Mouse (Mus musculus) left cerebral cortex, postnatal 10 days (tissue): ENCODE measurements around the gene Chrne. TPM values are rescaled to one million over a fixed set of nuclear protein-coding genes. Genes with fewer than 3 reads are reported as not detected.

ENCODE experiments used
- DNase-seq, 2 experiments: peaks; one replicate each; pipeline ENCODE4 v3.0.0; 2021 to 2022; ENCODE audit warnings: low spot score in 2 of 2, mixed read lengths in 1 of 2; ENCODE audit errors: extremely low spot score in 1 of 2
- intact Hi-C: fragments of 180-260 bp; cut with DNase I; formaldehyde crosslinking; loops from one replicate; pipeline ENCODE4 v1.15.1; 2025
- total RNA-seq, 2 experiments: library from RNA; stranded (reverse); gene quantifications; 2 replicates each; pipeline ENCODE4 v1.2.3; 2021

Chrne gene
- total RNA-seq, 2 experiments from 2014 or later: 0.75 TPM; not detected in 1

- intact Hi-C loops: loop anchor here (5.0 kb wide), 1 partner anchor 36 kb away; the partner anchor contains the start of gene Mink1
- no peak for DNase-seq
Observed at GRCm38 (mm10) chr11:70598451-70598953, 20.5 kb downstream of the Chrne start.

DNA sequence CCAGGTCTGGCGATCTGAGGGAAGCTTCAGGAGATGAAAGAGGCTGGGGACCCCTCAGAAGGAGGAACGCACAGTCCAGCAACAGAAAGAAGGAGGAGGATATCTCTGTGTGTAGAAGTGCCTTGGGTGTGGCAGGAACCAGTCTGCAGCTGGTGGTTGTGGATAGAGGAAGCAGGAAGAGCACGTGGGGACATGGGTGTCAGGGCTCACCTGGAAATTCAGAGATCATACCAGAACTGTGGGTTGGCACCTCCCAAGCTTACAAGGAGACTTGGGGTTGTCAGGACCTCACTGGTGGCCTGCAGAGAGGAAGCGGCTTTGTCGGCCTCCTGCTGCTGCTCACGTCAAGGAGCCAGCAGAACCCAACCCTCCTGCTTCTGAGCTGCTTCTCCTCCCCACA lies 21.7 kb downstream of the Chrne start:
- intact Hi-C loops: loop anchor here (5.0 kb wide), 1 partner anchor 35 kb away; the partner anchor contains the start of gene Mink1

DNA sequence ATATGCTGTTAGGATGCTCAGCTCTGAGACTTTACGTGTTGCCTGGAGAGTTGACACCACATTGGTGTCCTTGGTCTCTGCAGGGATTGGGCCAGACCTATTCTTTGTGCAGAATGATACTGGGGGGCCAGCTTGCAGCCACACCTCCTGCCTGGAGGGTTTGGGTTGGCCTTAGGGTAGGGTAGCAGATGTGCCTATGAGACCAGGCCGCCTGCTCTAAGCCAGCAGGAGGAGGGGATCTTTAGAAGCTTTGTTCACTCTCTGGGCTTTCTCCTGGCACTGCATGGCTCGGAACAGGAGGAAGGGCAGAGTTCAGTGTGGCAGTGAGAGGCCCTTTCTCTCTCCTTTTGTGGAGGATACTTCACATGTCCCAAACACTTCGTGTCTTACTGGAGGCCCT lies 22.9 kb downstream of the Chrne start:
- intact Hi-C loops: loop anchor here (5.0 kb wide), 1 partner anchor 34 kb away; the partner anchor contains the start of gene Mink1
- no peak for DNase-seq

More for the DNA sequence above, 21.7 kb downstream of the Chrne start:
- DNase-seq: no peak

GRCm38 (mm10) chr11:70595638-70596037 lies 23.4 kb downstream of the Chrne start:
- DNase-seq: no peak
- intact Hi-C loops: loop anchor here (5.0 kb wide), 1 partner anchor 33 kb away; the partner anchor contains the start of gene Mink1

DNA sequence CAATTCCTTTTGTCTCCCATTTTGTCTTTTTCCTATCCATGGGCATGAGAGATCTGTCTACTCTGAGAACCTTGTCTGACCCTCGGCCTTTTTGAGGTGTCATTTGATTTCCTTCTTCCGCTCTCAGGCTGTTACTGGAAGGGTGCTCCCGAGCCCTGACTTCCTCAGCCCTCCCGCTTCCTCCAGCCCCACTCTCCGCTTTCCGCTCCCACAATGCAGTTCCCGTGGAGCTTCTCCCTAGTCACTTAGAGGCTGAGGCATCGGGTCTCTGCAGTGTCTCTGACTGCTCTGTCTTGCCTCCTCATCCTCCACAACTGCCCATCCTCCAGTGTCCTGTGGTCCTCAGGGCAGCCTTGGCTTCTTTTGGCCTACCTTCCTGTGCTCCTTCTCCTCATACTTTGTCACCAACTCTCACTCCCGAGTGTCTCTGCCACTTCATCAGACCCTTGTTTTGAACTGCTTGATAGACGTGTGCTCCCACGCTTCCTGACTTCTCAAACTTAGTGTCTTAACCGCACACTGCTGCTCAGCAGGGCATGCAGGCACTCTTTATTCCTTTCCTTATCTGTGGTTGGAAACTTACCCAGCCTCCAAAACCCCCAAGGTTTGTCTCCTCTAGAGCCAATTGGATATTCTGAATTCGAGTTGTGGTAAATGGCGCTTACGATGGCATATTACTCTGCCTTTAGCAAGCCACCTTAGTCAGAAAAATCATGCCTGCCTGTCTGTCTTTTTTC lies 24.6 kb downstream of the Chrne start:
- intact Hi-C loops: no loop called here
- DNase-seq: no peak

GRCm38 (mm10) chr11:70591733-70592132 lies 27.3 kb downstream of the Chrne start:
- DNase-seq: no peak
- intact Hi-C loops: no loop called here

DNA sequence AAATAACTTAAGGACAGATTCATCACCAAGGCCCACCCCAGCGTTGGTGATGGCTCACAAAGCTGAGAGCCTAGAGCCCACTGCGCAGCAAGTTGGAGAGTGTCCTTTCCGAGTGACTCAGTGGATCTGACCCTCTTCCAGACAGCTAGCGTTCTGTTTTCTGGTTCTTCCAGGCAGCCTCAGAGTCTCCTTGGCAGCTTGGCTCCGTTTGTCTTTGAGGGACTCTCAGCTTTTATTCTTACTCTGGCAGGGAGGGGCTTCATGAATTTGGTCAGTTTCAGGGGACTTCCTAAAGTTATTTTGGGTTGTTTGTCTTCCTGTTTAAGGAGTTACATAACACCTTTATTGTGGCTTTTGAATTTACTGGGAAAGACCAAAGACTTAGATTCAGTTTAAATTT lies 32.1 kb downstream of the Chrne start:
- intact Hi-C loops: no loop called here
- no peak for DNase-seq

DNA sequence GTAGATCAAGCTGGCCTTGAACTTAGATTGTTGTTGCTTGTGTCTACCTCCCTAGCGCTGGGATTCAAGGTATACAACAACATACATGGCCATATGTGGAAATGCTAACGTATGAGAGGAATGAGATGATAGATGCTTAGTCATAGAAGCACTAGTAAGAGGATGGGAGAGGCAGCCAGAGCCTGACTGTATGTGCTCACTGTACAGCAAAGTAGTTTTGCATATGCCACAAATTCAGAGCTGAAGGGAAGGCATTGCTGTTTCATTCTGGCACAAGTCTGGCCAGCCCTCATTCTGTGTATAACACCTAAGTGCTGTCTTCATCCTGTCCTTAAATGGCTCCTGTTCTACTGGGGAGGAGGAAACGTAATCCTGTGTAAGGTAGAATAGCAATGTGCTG lies 32.8 kb downstream of the Chrne start:
- intact Hi-C loops: no loop called here

DNA sequence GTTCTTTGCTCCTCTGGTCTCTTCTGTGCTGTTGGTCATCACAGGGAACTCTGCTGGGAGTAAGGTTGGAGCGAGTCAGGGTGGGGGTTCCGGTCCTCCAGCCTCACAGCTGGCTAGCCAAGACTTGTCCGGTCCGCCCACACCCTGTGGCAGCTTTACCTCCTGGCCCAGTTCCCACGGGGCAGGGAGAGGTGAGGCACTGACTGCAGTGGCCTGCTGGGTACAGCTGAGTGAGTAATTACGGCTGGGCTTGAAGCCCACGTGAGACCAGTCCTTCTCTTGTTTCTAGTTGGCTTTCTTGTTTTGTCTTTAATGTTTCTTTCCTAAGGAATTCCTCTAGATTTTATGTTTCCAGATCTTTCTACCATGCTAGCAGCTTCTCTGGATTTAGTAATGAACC lies 33.6 kb downstream of the Chrne start:
- intact Hi-C loops: no loop called here
- DNase-seq: peak in 1 of 2 experiments; percentile 85

More for the DNA sequence above, 32.8 kb downstream of the Chrne start:
- no peak for DNase-seq

DNA sequence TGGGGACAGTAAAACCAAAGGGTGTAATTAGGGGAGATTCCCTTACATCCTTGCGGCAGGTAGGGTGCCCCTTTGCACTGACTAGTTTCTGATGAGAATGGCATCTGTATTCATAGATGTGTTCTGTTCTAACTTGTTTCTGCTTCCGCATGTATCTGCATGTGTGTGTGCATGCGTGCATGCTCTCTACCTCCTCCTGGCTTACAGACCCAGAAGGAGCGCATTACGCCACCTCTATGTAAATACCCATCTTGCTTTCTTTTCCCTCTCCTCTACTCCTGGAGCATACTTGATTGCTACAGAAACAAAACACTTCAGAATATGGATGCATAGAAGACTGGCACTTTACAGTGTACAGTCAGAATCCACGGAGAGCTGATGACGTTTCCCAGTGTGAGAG lies 35.2 kb downstream of the Chrne start:
- no peak for DNase-seq
- intact Hi-C loops: no loop called here

DNA sequence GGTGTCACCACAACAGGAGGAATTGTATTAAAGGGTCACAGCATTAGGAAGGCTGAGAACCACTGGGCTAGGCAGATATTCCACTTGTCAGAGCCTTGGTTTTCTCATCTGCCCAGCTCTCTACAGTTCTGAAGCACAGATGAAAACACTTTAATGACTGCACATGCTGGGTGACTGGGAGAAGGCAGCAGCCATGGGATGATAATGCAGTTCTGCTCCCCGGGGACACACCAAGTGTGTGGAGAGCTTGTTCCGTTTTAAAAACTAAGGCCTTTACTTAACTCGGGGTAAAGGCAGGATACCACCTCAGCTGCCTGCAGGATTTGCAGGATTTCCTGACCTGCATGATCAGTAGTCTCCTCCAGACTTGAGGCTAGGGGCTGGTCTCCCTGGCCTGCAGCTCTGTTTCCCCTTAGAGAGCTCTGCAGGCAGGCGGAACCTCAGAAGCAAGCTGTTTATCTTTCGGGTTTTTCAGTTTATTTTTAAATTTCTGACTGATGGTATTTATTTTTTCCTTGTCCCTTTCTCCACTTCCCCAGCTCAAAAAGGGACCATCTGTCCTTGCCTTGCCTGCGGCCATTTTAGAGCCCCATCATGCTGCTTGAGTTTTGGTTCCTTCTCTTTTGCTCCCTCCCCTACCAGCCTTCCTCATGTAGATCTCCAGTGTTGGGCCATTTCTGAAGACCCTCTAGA lies 35.8 kb downstream of the Chrne start:
- intact Hi-C loops: no loop called here
- no peak for DNase-seq

GRCm38 (mm10) chr11:70582196-70582595 lies 36.8 kb downstream of the Chrne start:
- no peak for DNase-seq
- intact Hi-C loops: no loop called here

GRCm38 (mm10) chr11:70580921-70581320 lies 38.1 kb downstream of the Chrne start:
- DNase-seq: no peak
- intact Hi-C loops: no loop called here

DNA sequence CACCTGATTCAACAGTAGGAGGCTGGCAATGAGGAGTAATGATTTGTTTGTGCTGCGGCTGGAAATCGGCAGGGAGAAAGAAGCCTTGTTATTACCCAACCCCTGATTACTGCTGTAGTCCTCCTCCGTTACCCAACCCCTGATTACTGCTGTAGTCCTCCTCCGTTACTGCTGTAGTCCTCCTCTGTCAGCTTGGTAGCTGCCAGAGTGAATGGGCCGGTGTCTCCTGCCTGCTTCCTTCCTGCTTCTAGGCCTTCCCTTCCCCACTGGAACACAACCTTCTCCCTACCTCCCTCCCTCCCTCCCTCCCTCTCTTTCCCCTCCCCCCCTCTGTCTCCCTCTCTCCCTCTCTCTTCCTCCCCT lies 38.7 kb downstream of the Chrne start:
- intact Hi-C loops: no loop called here
- no peak for DNase-seq

DNA sequence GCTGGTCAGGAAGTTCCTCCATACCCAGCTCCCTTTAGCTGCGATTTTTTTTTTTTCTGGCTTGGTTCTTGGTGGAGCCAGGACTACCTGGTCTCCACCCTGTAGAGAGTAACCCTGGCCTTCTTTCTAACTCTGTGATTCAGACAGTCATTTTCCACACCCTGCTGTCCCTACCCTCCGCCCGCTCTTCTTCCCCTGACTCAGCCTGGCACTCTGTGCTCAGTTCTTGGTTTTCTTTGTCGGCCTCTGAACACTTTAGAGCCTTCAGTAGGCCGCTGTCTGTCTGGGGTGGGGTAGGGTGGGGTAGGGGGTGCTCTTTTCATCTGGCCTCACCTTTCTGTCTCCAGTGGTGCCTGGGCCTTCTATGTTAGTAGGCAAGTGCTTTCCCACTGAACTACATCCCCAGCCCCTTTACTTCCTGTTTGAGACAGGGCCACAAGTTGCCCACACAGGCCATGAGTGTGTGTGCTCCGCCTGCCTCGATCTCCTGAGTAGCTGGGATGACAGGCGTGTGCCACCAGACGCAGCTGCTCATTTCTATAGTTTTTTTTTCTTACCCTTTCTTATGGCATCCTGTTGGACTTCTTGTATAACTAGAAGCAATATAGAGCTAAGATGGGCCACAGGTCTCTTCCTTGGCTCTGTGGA lies 39.2 kb downstream of the Chrne start:
- intact Hi-C loops: no loop called here

DNA sequence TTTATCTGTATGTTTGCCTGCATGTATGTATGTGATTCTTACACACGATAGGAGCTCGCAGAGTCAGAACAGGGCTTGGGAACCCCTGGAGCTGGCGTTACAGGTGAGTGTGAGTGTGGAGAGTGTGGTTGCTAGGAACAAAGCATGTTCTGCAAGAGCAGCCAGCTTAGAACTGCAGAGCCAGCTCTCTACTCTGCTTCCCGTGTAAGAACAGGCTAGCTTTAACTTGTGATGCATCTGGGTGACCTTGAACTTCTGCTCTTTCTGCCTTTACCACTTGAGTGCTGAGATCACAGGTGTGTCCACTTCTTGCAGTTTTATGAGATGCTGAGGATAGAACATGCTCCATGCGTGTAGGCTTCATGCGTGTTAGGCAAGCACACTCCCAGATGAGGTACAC lies 40.1 kb downstream of the Chrne start:
- intact Hi-C loops: no loop called here
- no peak for DNase-seq

More for the DNA sequence above, 39.2 kb downstream of the Chrne start:
- DNase-seq: no peak

DNA sequence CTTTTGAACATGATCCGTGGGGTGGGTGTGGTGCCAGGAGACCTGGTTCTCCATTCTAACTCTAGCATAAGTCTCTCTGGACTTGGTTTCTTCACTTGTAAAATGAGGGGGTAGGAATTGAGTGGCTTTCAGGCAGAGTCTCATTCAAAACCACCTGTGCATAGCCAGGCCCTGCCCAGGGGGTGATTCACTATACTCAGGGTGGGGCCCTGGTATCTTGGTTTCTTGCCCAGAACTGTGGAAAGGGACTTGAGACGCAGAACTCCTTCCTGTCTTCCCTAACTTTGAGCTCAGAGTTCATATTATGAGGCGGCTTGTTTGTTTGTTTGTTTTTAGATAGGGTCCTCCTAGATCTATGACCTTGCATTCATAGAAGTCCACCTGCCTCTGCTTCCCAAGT lies 41.8 kb downstream of the Chrne start:
- intact Hi-C loops: no loop called here
- DNase-seq: no peak

DNA sequence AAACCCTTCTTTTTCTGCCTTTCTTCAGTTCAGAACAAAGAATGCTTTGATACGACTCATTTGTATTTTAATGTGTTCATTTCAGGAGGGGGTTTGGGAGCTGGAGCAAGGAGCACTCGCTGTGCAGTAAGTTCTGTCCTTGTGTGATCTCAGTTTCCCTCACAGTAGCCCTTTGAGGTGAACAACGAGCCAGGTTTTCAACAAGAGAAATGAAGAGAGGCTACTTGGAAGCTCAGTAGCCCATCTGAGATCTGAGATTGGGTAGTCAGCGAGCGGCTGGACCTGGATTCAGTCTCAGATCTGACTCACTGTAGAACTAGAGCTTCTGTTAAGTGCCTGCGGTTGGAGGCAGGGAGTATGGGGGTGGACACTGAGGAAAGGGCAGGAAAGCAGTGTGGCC lies 45.1 kb downstream of the Chrne start:
- no peak for DNase-seq
- intact Hi-C loops: no loop called here

DNA sequence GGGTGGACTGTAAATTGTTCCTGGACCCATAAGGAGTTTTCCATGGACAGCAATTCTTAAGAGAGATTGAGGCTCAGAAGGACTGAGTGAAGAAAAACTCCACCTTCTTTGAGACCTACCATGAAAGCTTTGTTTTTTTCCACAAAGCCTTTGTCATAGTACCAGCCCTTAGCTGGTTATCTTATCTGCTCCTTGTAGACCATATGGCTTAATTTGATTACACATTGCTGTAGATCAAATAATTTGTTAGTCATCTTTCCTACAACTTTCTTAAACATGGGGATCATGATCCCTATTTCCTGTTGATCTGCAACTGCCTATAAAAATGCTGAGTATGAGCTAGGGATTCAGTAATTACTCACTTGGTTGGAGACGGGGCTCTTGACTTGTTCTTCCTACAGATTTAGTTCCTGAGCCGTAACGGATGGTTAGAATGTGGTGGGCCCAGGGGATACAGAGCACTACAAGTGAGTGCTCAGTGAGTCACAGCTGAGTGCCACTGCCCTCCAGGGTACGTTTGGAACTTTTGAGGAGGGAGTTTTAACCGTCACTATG lies 46.6 kb downstream of the Chrne start:
- intact Hi-C loops: no loop called here
- no peak for DNase-seq
